Mouse (Mus musculus): Measurements from ENCODE around the gene Gm17584. TPM values are rescaled to one million over a fixed set of nuclear protein-coding genes. Genes with fewer than 3 reads are reported as not detected.
"Not testable (repeated sequence)": the region's sequence is repeated elsewhere in the genome, so short reads cannot be mapped to it uniquely, and the experiment has no call there.

The Gm17584 gene
- total RNA-seq (2021), result not detected

- DNase-seq (ENCODE audit: extremely low spot score in 1 of 2, low spot score in 1 of 2), result not testable (repeated sequence)
Observed at GRCm38 (mm10) chrX:124500263-124500662, at the start of gene Gm17584. Gene Gm17584, plus strand, starts transcription at chrX:124500563.

Other genes starting within 250 kb of the Gm17584 start
- gene Gm17469, start 129.3 kb downstream of the Gm17584 start, total RNA-seq (2021), result not detected